Comparison of ENCODE assay signal across 26 mouse cellular contexts in the genomic region with DNA sequence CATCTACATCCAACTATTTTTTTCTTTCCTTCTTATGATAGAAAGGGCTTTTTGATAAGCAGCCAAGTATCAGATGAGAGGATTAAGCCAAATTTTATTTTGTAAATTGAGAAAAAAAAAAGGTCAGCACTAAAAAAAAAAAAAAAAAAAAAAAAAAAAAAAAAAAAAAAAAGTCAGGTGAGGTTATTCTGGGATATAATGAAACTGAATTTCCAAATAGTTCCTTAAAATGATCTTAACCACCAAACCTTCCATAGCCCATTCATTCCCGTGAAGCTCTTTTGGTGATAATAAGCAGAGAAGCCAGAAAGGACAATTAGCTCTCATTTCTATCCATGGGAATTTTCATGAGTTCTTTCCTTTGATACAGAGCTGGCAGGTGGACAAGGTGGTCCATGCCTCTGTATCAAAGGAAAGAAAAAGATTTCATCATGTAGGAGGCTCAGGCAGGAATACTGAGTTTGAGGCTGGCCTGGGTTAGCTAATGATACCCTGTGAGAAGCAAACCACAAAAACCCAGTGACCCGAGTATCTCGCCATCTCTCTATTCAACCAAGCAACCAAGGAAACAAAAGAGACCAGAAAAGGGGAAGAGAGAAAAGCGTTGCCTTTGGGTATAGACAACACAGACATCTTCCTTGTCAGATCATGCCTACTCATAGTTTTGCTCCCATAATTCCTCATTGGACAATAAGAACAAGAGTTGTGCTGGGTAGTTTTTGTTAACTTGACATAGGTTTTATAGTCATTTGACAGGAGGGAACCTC.
DNase-seq lines count a peak whose midpoint lies in the region; ATAC-seq and TF ChIP-seq lines count a peak whose summit lies in the region.
"Had no signal": no experiment of that assay in that cellular context is flagged by ENCODE, and none has a peak within 500 bp of the region (broad histone marks: within the 10 kb centered on the region; RNA-seq: fewer than 3 reads in every experiment).

No protein-coding gene starts in this region.

- H3K4me2 ChIP-seq in CH12.LX (ENCODE audit: insufficient read depth, low read depth, poor library complexity, severe bottlenecking) = no peak overlapping the region
- H3K4me2 ChIP-seq: liver, embryonic 12.5 days; midbrain, embryonic 11.5 days; neural tube, embryonic 13.5 days had no signal

- H3K9me3 ChIP-seq in CH12.LX (replicated peaks; ENCODE audit: low read length) = no peaks in the 10 kb centered on the region
- H3K9me3 ChIP-seq: liver, embryonic 12.5 days; neural tube, embryonic 13.5 days had no signal

- TF ChIP-seq CTCF in CH12.LX (conservative IDR thresholded peaks at IDR 0.05 in 1 of 2, IDR thresholded peaks at IDR 0.05 in 1 of 2; ENCODE audit: low read depth in 2 of 2, low read length in 2 of 2) = no peak

- dilution Hi-C loops in CH12.LX (cut with MboI; ENCODE audit: extremely low pct_ligation_motif_present, extremely low pct_unique_long_range_greater_than_20kb, low sequenced_read_pairs) = no loop called here

- no peak for TF ChIP-seq POLR2A in CH12.LX (IDR thresholded peaks at IDR 0.05; ENCODE audit: low read depth, low read length)

- no peak overlapping the region for H3K4me3 ChIP-seq in CH12.LX (replicated peaks in 1 of 3; ENCODE audit: low read depth in 2 of 3, low read length in 2 of 3, poor library complexity in 1 of 3)
- H3K4me3 ChIP-seq: erythroblast, embryonic 14.5 days; layer of hippocampus, adult 2 months; liver, embryonic 12.5 days; neural tube, embryonic 13.5 days had no signal

- TF ChIP-seq EP300 in CH12.LX (IDR thresholded peaks at IDR 0.05; ENCODE audit: low read length) = peak; percentile 97

- peak overlapping the region; percentile 90 for H3K27ac ChIP-seq in CH12.LX (ENCODE audit: insufficient read depth, low read depth)
- H3K27ac ChIP-seq: layer of hippocampus, adult 2 months; liver, embryonic 12.5 days; neural tube, embryonic 13.5 days had no signal

- no peaks in the 10 kb centered on the region for H3K79me2 ChIP-seq in CH12.LX (replicated peaks; ENCODE audit: control insufficient read depth, extremely low read depth, insufficient read depth, poor library complexity, severe bottlenecking)

- H3K9ac ChIP-seq in CH12.LX (ENCODE audit: insufficient read depth, low read depth) = no peak overlapping the region
- H3K9ac ChIP-seq: forebrain, postnatal 0 days; liver, embryonic 12.5 days; liver, postnatal 0 days; neural tube, embryonic 13.5 days had no signal

- no peak; the same call in none of the 2 replicates for TF ChIP-seq RAD21 in CH12.LX (IDR thresholded peaks at IDR 0.05; ENCODE audit: low read depth, low read length)

- peak; percentile 71 for DNase-seq in 416B (ENCODE audit: low read depth)
- peak; percentile 89 for DNase-seq in CH12.LX (ENCODE audit: extremely low read depth)
- DNase-seq in adrenal gland, adult 18-20 months (ENCODE audit: low spot score in 2 of 2) = no peak
- no peak for DNase-seq in heart, adult 11 months
- no peak for DNase-seq in left cerebral cortex, adult 9 months (ENCODE audit: low spot score in 2 of 2)
- DNase-seq: adrenal gland, postnatal 10 days; cerebellum, adult 11-12 months; cerebellum, adult 9-11 months; forebrain, postnatal 0 days; heart, postnatal 14 days; kidney, adult 18-20 months; kidney, postnatal 36 days; left cerebral cortex, postnatal 4 days; liver, postnatal 0 days; retina, postnatal 1 day; right cerebral cortex, postnatal 14 days; thymus, postnatal 4 days had no signal

- H3K36me3 ChIP-seq in CH12.LX (replicated peaks in 1 of 2; ENCODE audit: control insufficient read depth in 1 of 2, insufficient read depth in 1 of 2, low read length in 1 of 2) = peaks cover 69 to 83% of the 10 kb centered on the region in 2 experiments
- H3K36me3 ChIP-seq: neural tube, embryonic 13.5 days had no signal

- peaks cover 9 to 40% of the 10 kb centered on the region in 2 experiments; a peak in 3 of 4 replicates for H3K4me1 ChIP-seq in CH12.LX (ENCODE audit: control insufficient read depth in 1 of 2, insufficient read depth in 2 of 2)
- H3K4me1 ChIP-seq: liver, embryonic 12.5 days; neural tube, embryonic 13.5 days had no signal

- in situ Hi-C loops in CH12.LX (cut with MboI; ENCODE audit: low pct_ligation_motif_present, low pct_unique_long_range_greater_than_20kb, low sequenced_read_pairs) = no loop called here

- peak; percentile 95 for ATAC-seq in common myeloid progenitor, adult 5-6 weeks (replicated peaks; ENCODE audit: low read depth, poor library complexity, severe bottlenecking)
- 0 out of 2 replicates have a peak, but pooled peaks have one; percentile 25 for ATAC-seq in monocyte, adult 5-6 weeks (replicated peaks; ENCODE audit: insufficient number of reproducible peaks, low FRiP score, low TSS enrichment, poor library complexity, severe bottlenecking)
- ATAC-seq: forebrain, postnatal 0 days; hindbrain, embryonic 16.5 days; liver, embryonic 12.5 days; liver, postnatal 0 days; lung, postnatal 0 days had no signal

- H3K27me3 ChIP-seq in CH12.LX (replicated peaks) = no peaks in the 10 kb centered on the region
- H3K27me3 ChIP-seq: liver, embryonic 12.5 days; neural tube, embryonic 13.5 days had no signal

TF ChIP-seq in CH12.LX, 34 proteins besides CTCF, POLR2A, EP300 and RAD21:
- TF ChIP-seq RCOR1 (conservative IDR thresholded peaks at IDR 0.05; ENCODE audit: low read depth, low read length) (peak; percentile 68), USF1 (IDR thresholded peaks at IDR 0.05; ENCODE audit: low read depth, low read length) (no peak), ZC3H11A (IDR thresholded peaks at IDR 0.05; ENCODE audit: low read depth, low read length) (no peak), ZNF384 (IDR thresholded peaks at IDR 0.05; ENCODE audit: low read depth, low read length) (peak; percentile 95), SIN3A (IDR thresholded peaks at IDR 0.05; ENCODE audit: low read length) (peak; percentile 81), TBP (conservative IDR thresholded peaks at IDR 0.05; ENCODE audit: low read depth, low read length) (no peak), PAX5 (IDR thresholded peaks at IDR 0.05; ENCODE audit: low read length) (no peak), MAFK (IDR thresholded peaks at IDR 0.05; ENCODE audit: insufficient replicate concordance, low read length) (peak; percentile 72), MYC (IDR thresholded peaks at IDR 0.05; ENCODE audit: low read depth, low read length) (0 out of 2 replicates have a peak, but pooled peaks have one; percentile 54), ELF1 (IDR thresholded peaks at IDR 0.05; ENCODE audit: low read depth, low read length) (0 out of 2 replicates have a peak, but pooled peaks have one; percentile 49), TCF12 (IDR thresholded peaks at IDR 0.05; ENCODE audit: low read depth, low read length) (peak; percentile 68), MEF2A (IDR thresholded peaks at IDR 0.05; ENCODE audit: borderline replicate concordance, low read depth, low read length) (peak; percentile 69; the same call in 1 of the 2 replicates), MAZ (IDR thresholded peaks at IDR 0.05; ENCODE audit: low read depth, low read length) (0 out of 2 replicates have a peak, but pooled peaks have one; percentile 51), ZMIZ1 (IDR thresholded peaks at IDR 0.05; ENCODE audit: low read depth, low read length) (0 out of 2 replicates have a peak, but pooled peaks have one; percentile 47), JUN (IDR thresholded peaks at IDR 0.05; ENCODE audit: insufficient read depth, low read depth, low read length) (peak; percentile 38; the same call in 1 of the 2 replicates), HCFC1 (IDR thresholded peaks at IDR 0.05; ENCODE audit: low read depth, low read length) (peak; percentile 46), POLR2AphosphoS2 (IDR thresholded peaks at IDR 0.05; ENCODE audit: low read depth, low read length) (no peak), NELFE (IDR thresholded peaks at IDR 0.05; ENCODE audit: low read depth, low read length) (no peak), USF2 (conservative IDR thresholded peaks at IDR 0.05; ENCODE audit: low read depth, low read length) (no peak), GABPA (IDR thresholded peaks at IDR 0.05; ENCODE audit: insufficient replicate concordance, low read depth, low read length) (no peak), IRF4 (IDR thresholded peaks at IDR 0.05; ENCODE audit: low read depth, low read length) (peak; percentile 94), KAT2A (IDR thresholded peaks at IDR 0.05; ENCODE audit: insufficient replicate concordance, low read length) (0 out of 2 replicates have a peak, but pooled peaks have one; percentile 28), E2F4 (IDR thresholded peaks at IDR 0.05; ENCODE audit: insufficient replicate concordance, low read depth, low read length) (no peak), BHLHE40 (IDR thresholded peaks at IDR 0.05; ENCODE audit: low read depth, low read length) (peak; percentile 74), SMC3 (IDR thresholded peaks at IDR 0.05; ENCODE audit: low read depth, low read length) (peak; percentile 7; the same call in 1 of the 2 replicates), CHD2 (IDR thresholded peaks at IDR 0.05; ENCODE audit: low read length) (peak; percentile 71), MXI1 (IDR thresholded peaks at IDR 0.05; ENCODE audit: low read depth, low read length) (peak; percentile 31; the same call in 1 of the 2 replicates), NRF1 (IDR thresholded peaks at IDR 0.05; ENCODE audit: low read depth, low read length) (no peak), ZKSCAN1 (IDR thresholded peaks at IDR 0.05; ENCODE audit: borderline replicate concordance, low read depth, low read length) (no peak), CHD1 (IDR thresholded peaks at IDR 0.05; ENCODE audit: low read depth, low read length) (peak; percentile 70; the same call in 1 of the 2 replicates), UBTF (IDR thresholded peaks at IDR 0.05; ENCODE audit: low read depth, low read length) (no peak), JUND (conservative IDR thresholded peaks at IDR 0.05; ENCODE audit: low read depth, low read length) (peak; percentile 64), ETS1 (conservative IDR thresholded peaks at IDR 0.05; ENCODE audit: low read depth, low read length) (peak; percentile 71; the same call in 1 of the 2 replicates), MAX (IDR thresholded peaks at IDR 0.05; ENCODE audit: low read length) (peak; percentile 64)
TF ChIP-seq in CH12.LX: peak in this region for 22.

Comparison
In these comparisons a context has a peak if more than half of its experiments do, and no peak if none do; other contexts are left out.
1. DNase-seq: peak in 416B (single experiment) and CH12.LX (single experiment); none in adrenal gland, adult 18-20 months (0 of 2), heart, adult 11 months (single experiment) and left cerebral cortex, adult 9 months (0 of 2).